Mouse (Mus musculus): ENCODE measurements around the gene Fto. TPM values are rescaled to one million over a fixed set of nuclear protein-coding genes. Genes with fewer than 3 reads are reported as not detected.

Fto gene
- total RNA-seq, 4 experiments from 2014 or later: 59.3 to 70.7 (median 65.1) TPM

DNA sequence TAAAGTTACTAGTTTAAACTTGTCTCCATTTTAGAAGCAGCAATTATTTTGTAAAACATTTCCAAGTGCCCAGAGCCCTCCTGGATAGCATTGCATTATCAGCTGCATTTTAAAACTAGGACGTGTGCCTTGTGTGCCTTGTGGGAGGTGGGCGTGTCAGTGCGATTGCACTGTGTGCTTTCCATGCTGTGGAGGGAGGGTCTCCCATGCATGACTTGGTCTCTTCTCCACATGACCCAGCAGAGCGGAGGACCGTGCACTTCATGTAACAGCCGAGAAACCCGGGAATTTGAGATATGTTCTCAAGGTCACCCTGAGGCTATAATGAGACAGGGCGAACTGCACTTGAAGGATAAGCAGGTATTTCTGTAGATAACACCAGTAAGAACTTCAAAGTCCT, 347.6 kb downstream of the Fto start:
- DNase-seq (ENCODE audit: low spot score): no peak

GRCm38 (mm10) chr8:91669461-91670071, 356.2 kb downstream of the Fto start:
- no peak for DNase-seq (ENCODE audit: low spot score)

DNA sequence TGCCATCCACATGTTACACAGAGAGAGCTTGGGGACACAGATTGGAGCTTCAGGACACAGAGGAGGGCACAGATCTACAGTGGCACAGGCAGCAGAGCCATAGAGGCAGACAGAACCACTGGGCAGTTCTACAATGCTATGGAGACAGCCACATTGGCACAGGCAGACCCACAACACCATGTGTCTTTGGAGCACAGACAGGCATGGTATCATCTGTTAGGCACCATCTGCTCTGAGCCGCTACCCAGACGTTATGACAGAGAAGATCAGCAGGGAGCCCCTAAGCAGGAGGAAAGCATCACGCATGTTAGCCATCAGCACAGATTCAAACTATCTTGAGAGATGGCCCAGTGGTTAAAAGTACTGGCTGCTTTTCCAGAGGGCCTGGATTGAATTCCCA, 363.6 kb downstream of the Fto start:
- no peak for DNase-seq (ENCODE audit: low spot score)

DNA sequence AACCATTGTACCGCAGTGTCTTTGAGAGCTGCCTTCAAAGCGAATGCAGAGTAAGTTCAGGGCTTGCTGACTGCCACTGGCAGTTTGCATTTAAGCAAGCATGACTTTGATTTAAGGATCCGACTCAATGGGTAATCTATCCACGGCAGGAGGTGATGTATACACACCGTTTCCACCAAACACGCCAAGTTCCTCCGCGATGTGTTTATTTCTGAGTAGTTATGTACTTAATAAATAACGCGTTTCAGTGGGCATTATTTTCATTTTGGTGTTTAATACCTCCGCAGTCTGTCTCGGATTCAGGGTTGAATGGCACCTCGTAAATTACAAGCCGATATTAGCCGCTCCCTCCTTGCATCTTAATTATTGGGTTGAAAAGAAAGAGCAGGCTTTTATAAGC, 366.1 kb downstream of the Fto start:
- no peak for DNase-seq (ENCODE audit: low spot score)

DNA sequence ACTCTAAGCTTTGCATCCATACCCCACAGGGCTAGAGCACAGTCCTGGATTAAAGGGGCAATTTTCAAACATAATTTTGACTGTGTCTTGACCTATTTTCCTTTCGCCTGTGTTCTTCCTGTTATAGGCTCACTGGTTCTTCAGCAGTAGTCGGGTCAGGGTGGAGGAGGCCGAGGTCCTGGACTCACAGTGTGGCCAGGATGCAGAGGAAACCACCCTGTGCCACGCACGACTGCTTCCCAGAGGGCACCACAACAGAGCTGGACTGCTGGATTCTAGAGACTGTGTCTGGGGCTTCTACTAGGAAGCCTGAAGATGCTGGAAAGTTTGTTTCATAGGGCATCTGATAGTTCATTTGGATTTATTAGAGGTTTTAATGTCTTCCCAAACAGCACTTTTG, 366.8 kb downstream of the Fto start:
- no peak for DNase-seq (ENCODE audit: low spot score)

- DNase-seq (ENCODE audit: low spot score): no peak
Measured at GRCm38 (mm10) chr8:91684596-91685317, 371.4 kb downstream of the Fto start.

GRCm38 (mm10) chr8:91685408-91685807, 372.1 kb downstream of the Fto start:
- no peak for DNase-seq (ENCODE audit: low spot score)

- no peak for DNase-seq (ENCODE audit: low spot score)
Measured at GRCm38 (mm10) chr8:91692056-91692721, 378.9 kb downstream of the Fto start.

GRCm38 (mm10) chr8:91706533-91706932, 393.2 kb downstream of the Fto start:
- no peak for DNase-seq (ENCODE audit: low spot score)

DNA sequence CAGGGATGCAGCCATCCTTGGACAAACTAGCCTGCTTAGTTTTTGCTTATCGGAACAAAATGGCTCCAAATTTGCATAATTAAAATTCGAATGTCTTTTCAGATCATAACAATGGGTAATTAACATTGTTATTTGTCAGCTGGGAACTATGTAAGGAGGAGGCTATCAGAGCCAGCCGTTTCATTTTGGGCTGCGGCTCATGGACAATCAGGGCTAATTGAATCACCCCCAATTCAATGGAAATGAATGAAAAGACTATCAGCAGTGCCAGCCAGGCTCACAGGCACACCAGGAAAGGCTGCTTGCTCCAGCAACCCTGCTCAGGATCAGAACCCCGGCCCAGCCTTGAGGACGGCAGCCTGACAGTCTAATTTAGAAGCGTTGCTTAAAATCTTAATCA, 395.3 kb downstream of the Fto start:
- no peak for DNase-seq (ENCODE audit: low spot score)

GRCm38 (mm10) chr8:91709768-91710167, 396.4 kb downstream of the Fto start:
- DNase-seq (ENCODE audit: low spot score): no peak

GRCm38 (mm10) chr8:91711202-91711601, 397.9 kb downstream of the Fto start:
- DNase-seq (ENCODE audit: low spot score): no peak

- no peak for DNase-seq (ENCODE audit: low spot score)
Measured at GRCm38 (mm10) chr8:91711981-91712598, 398.8 kb downstream of the Fto start.

GRCm38 (mm10) chr8:91712731-91713569, 399.6 kb downstream of the Fto start:
- DNase-seq (ENCODE audit: low spot score): no peak

DNA sequence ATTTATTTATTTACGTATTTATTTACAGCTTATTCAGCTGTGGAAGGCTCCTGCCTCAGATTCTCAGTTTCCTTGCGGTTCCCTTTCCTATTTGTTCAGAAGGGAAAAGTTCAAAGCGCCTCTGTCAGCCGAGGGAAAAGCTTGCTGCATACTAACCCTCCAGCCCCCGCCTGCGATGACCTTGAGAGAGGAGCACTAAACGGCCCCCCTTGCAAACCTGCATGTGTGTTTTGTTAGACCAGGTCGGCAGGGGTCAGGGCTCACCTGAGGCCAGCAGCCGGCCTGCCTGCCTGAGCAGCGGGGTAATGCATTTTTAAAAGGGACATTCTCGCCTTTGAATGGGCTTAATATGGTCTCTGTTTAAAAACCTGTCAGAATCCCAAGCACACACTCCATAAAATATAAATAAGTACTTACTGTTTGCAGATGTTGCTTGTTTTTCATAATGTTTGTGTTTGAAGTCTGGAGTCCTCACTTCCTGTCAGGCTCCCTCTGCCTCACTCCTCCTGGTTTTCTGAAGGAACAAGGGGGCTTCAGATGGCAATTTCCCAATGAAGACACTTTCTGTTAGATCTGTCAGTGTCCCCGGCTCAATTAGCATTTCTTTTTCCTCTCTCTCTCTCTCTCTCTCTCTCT, 400.5 kb downstream of the Fto start:
- DNase-seq (ENCODE audit: low spot score): no peak

- DNase-seq (ENCODE audit: low spot score): no peak
Measured at GRCm38 (mm10) chr8:91714733-91715132, 401.4 kb downstream of the Fto start.

GRCm38 (mm10) chr8:91715387-91716085, 402.2 kb downstream of the Fto start:
- no peak for DNase-seq (ENCODE audit: low spot score)
